Mouse (Mus musculus): ENCODE data around the gene Gse1.
"Not testable (repeated sequence)": the region's sequence is repeated elsewhere in the genome, so short reads cannot be mapped to it uniquely, and the experiment has no call there.

Gse1 gene

GRCm38 (mm10) chr8:120325172-120325767 lies 97.0 kb downstream of the Gse1 start:
- no peak for DNase-seq (ENCODE audit: low spot score)

DNA sequence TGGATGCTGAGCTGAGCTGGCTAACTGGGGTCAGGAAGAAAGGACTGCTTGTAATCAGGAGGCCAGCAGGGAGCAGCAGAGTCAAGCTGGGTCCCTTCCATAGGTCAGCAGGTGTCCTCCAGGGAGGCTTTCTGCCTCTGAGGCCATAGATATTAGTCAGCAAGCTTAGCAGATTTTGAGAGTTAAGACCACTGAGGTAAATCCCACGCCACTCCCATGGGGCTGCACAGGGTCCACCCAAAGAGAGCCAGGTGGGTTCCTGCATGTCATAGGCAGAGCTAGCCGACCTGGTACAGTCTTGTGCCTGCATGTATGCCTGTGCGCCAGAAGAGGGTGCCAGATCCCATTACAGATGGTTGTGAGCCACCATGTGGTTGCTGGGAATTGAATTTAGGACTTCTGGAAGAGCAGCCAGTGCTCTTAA lies 98.9 kb downstream of the Gse1 start:
- no peak for DNase-seq (ENCODE audit: low spot score)

DNA sequence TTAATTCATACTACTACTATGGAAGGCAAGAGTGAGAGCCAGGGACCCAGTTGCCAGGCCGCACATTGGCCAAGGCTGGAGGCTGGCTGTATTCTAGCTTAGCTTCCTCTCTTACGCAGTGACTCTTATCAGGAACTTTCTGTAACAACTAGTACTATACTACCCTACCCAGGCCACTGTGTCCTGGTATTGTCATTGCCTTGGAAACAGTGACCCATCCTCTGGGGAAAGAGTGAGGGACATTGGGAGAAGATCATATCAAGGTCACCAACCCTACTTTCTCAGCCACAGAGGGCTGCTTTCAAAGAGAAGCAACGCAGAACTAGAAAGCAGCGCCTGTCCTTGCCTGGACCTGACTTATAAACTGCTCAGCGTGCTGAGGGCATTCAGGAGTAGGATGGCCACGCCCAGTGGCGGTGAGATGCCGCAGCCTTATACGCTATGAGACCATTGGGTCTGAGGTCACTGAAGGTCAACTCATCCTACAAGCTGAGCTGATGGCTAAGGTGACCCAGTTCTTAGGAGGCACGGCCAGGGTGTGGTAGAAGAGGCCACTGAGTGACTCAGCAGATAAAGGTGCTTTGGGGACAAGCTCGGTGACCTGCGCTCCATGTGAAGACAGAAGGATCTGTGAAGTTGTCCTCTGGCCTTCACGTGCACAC lies 100.2 kb downstream of the Gse1 start:
- no peak for DNase-seq (ENCODE audit: low spot score)

- DNase-seq (ENCODE audit: low spot score), result no peak
These were observed 100.9 kb downstream of the Gse1 start for GRCm38 (mm10) chr8:120329030-120329748.

- no peak for DNase-seq (ENCODE audit: low spot score)
These were observed 102.8 kb downstream of the Gse1 start for GRCm38 (mm10) chr8:120331027-120331426.

DNA sequence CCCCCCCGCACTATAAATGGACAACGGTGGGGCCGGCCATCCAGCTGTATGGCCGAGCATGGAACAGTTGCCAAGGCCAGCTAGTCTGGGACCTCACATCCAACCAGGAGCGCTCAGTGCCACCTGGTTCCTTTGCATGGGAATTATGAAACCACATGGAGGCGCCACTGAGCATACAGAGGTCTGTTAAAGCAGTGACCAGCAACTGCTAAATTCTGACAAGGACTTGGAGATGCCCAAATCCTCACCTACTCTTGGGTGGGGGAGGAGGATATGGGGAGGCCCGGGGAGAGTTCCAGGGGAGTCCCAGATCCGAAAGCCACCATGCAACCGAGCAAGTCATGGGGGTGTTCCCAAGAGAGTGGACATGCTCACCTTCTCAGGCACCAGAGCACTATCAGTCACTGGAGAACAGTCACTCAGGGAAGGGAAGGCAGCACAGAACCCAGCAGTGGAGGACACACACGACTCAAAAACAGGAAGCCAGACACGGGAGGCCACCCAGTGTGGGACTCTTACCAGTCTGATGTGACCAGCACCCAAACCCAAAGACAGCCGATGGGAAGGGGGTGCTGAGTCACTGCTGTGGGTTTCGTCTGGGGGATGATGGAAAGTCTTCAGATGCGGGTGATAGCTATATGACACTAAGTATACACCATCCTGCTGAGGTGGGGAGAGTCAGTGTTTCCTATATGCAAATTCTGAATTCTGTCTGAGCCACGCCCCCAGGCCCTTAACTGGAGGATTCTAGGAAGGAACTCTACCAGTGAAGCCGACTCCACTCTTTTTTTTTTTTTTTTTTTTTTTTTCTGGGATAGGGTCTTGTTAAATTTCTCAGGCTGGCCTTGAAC lies 104.3 kb downstream of the Gse1 start:
- no peak for DNase-seq (ENCODE audit: low spot score)

- no peak for DNase-seq (ENCODE audit: low spot score)
These were observed 105.4 kb downstream of the Gse1 start for GRCm38 (mm10) chr8:120333681-120334080.

- DNase-seq (ENCODE audit: low spot score), result not testable (repeated sequence)
These were observed 106.0 kb downstream of the Gse1 start for GRCm38 (mm10) chr8:120334261-120334660.

DNA sequence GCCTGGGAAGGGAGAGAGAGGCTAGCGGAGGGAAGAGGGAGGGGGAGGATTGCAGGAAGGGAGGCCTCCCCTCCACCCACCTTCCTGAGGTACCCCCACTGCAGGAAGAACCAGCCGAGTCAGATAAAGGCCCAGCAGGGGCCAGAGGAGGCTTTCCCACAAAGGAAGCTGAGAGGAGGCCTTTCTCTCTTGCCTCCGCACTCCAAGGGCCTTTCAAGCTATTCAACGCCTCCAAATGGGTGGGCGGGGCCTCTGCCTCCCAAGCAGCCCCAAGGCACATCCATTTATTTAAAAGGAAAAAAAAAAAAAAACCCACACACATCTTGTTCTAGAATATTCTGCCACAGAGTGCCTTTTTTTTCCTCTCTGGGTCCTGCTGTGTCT lies 106.6 kb downstream of the Gse1 start:
- no peak for DNase-seq (ENCODE audit: low spot score)

GRCm38 (mm10) chr8:120335262-120336086 lies 107.2 kb downstream of the Gse1 start:
- DNase-seq (ENCODE audit: low spot score), result no peak

DNA sequence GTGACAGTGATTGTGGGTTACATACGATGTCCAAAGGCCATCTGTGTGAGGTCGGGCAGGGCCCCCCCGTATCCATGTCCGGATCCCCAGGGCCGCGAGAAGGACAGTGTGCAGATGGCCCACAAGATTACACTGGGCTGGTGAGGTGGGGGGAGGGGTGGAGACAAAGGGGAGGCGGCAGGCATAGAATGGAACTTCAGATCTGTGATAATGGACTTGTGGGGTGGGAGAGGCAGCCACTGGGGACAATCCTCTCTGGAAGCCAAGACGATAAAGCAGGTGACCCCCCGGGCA lies 107.8 kb downstream of the Gse1 start:
- no peak for DNase-seq (ENCODE audit: low spot score)

DNA sequence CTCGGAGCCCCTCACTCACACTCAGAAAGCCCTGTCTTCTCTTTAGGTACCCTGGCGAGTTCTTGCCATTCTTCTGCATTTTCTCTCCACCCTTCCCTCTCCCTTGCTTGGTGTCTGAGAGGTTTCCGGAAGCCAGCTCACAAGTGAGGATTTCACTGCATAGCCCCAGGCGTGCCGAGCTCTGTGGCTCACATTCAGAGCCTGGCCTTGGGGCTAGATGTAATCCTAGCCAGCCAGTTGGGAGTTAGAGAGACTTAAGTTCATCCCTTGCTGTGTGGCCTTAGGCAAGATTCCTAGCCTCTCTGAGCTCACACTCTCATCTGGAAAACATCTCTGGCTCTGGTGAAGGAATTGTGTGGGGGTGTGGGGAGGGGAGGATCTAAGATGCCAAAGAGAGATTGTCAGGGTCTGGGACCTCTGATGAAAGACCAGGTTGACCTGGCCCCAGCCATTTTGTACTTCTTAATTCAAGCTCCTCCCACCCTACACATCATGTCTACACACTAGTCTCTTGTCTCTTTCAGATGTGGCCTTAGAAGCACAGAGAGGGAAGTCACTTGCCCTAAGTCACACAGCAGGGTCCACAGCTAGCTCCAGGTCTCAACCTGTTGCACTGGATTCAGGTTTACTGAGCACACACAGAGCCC lies 108.8 kb downstream of the Gse1 start:
- DNase-seq (ENCODE audit: low spot score), result no peak

- DNase-seq (ENCODE audit: low spot score), result no peak
These were observed 109.4 kb downstream of the Gse1 start for GRCm38 (mm10) chr8:120337627-120338026.

DNA sequence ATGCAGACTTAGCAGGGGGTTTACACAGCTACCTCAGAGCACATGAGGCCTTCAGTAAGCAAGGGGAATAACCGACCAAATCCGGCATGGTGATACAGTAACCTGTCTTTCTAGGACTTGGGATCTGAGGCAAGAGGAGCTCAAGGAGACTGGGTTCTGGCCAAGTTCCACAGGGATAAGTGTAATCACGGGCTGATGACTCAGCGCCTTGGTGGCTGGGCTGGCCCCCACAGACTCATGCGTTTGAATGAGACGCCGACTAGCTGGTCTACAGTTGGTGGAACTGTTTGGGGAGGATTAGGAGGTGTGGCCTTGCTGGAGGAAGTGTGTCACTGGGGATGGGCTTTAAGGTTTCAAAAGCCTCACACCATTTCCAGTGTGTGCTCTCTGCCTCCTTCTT lies 110.4 kb downstream of the Gse1 start:
- no peak for DNase-seq (ENCODE audit: low spot score)

DNA sequence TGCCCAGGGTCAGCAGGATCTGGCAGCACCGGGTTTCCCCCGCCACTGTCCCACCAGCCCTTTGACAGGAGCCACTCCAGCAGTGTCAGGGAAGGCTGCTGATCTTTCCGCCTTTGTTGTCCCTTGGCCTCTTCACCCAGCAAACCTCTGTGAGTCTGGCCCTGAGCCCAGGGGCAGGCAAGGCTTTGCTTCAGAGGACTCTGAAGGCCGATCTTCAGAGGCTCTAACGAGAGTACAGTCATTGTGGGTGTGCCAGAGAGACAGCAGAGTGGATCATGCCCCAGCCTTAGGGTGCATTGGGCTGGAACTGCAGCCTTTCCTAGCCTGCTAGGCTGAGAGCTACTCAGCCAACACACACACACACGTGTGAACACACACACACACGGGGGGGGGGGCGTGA lies 111.5 kb downstream of the Gse1 start:
- no peak for DNase-seq (ENCODE audit: low spot score)

- no peak for DNase-seq (ENCODE audit: low spot score)
These were observed 112.9 kb downstream of the Gse1 start for GRCm38 (mm10) chr8:120341124-120341523.

DNA sequence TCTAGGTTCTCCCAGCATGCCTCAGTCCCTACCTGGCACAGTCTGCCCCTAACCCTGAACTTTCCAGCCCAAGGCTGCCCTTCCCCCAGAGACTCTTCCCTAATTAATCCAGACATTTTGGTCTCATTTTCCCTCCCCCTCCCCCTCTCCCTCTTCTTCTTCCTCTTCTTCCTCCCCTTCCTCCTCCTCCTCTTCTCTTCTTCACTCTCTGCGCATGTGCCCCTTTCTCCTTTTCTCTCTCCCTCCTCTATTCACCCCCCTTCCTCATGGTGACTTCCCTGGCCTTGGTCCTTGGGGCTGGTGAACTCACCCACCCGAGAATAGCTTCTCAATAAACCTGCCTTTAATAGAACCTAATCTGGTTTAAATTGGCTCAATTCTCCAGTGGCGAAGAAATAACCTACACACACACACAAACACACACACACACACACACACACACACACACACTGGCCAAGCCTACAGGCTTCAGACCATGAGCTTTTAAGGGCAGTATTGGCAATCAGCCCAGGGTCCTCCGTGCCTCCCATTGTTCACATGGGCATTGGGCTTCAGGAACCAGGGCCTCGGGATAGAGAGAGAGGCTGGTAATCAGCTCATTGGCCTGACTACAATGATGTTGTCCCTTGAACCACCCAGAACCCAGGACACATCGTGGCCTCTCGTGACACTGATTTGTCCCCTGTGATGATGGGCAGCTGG lies 114.7 kb downstream of the Gse1 start:
- DNase-seq (ENCODE audit: low spot score), result no peak

GRCm38 (mm10) chr8:120343582-120343981 lies 115.3 kb downstream of the Gse1 start:
- DNase-seq (ENCODE audit: low spot score), result no peak

- no peak for DNase-seq (ENCODE audit: low spot score)
These were observed 115.9 kb downstream of the Gse1 start for GRCm38 (mm10) chr8:120344166-120344565.

GRCm38 (mm10) chr8:120344583-120344982 lies 116.3 kb downstream of the Gse1 start:
- no peak for DNase-seq (ENCODE audit: low spot score)
